Mouse (Mus musculus) testis, postnatal 10 days (tissue): Measurements from ENCODE around the gene Nav1.

Experiments used
- DNase-seq: peaks from one replicate; pipeline ENCODE4 v3.0.0; 2021; ENCODE audit warnings: low spot score

The Nav1 gene

GRCm38 (mm10) chr1:135548750-135549149, 58.3 kb downstream of the Nav1 start:
- peak; percentile 79 for DNase-seq

GRCm38 (mm10) chr1:135546099-135546498, 61.0 kb downstream of the Nav1 start:
- DNase-seq, result no peak

- peak; percentile 90 for DNase-seq
Measured at GRCm38 (mm10) chr1:135544504-135545146, 62.5 kb downstream of the Nav1 start.

DNA sequence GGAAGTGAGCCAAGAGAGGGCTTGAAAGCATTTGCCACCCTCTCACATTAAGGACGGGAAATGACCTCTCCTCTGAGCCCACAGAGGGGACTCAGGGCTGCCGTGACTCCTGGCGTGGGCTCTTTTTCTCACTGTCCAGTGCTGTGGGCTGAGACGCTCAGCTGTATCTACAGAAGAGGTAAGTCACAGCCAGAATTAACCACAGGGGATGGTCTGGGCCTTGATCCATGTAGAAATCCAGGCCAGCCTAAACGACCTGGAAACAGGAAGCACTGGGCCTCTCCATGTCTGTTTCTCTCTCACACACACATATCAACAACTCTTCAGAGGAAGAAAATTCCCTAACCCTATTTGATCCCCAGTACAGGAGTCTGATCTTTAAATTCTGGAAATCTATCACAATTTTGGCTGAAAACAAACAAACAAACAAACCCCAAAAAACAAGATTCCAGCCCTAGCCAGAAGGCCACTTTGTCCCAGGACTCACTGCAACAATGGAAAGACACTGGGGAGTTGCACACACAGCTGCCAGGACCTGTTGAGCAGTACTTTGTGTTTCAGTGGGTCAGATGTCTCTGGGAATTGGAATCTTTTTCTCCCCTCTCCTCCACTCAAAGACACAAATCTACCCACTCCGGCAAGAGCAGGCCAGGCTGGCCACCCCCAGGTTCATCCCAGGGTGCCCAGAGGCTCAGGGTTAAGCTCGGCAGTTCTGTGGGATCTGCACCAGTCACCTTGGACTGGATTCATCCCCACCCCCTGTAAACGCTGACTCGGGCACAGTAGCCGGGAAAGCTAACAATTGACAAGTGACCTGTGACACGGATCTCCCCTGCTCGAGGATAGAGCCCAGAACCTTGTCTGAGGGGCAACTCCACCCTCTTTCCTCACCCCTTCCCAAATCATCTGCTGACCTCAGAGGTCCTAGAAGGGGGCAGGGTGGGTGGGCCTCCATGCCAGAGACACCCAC, 64.0 kb downstream of the Nav1 start:
- DNase-seq, result no peak

GRCm38 (mm10) chr1:135542080-135542479, 65.0 kb downstream of the Nav1 start:
- no peak for DNase-seq

- DNase-seq, result peak; percentile 96
Measured at GRCm38 (mm10) chr1:135540270-135540669, 66.8 kb downstream of the Nav1 start.

GRCm38 (mm10) chr1:135538441-135539265, 68.4 kb downstream of the Nav1 start:
- no peak for DNase-seq

- peak; percentile 32 for DNase-seq
Measured at GRCm38 (mm10) chr1:135536822-135537221, 70.3 kb downstream of the Nav1 start.

DNA sequence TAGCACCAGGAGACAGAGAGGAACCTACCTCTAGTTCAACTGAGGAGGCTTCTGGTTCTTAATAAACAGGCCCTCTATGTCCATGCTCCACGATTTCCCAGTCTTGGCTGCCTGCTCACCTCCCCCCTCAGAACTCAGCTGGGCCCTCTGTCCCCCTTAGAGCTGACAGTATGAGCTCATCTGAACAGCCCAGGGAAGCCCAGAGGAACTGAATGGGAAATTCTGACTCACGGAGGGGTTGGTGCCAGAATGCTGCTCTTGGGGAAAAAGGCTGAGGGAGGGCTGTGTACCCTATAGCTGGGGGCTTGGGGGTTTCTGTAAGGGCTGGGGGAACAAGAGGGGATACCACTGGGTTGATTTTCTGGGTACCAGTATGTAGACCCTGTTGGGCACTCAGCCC, 70.8 kb downstream of the Nav1 start:
- DNase-seq, result peak; percentile 42

- peak; percentile 41 for DNase-seq
Measured at GRCm38 (mm10) chr1:135535256-135535655, 71.8 kb downstream of the Nav1 start.

GRCm38 (mm10) chr1:135534782-135535181, 72.3 kb downstream of the Nav1 start:
- DNase-seq, result peak; percentile 38

- DNase-seq, result no peak
Measured at GRCm38 (mm10) chr1:135534070-135534469, 73.0 kb downstream of the Nav1 start.

DNA sequence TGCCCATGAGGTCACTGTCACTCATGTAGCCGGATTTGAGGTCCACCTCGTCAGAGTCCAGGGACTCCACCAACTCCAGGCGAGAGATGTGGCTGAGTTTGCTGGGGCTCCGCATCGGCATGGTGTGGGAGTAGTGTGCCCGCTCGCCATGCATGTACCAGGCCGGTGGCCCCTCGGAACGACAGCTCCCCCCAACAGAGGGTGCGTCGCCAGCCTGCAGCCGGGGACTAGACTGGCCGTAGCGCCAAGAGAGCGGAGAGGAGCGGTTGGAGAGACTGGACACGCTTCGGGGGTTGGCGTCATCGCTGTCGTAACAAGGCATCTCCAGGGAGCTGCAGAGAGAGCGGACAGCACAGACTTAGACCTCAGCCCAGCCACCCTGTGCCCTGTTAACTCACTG, 74.7 kb downstream of the Nav1 start:
- no peak for DNase-seq

GRCm38 (mm10) chr1:135531981-135532380, 75.1 kb downstream of the Nav1 start:
- DNase-seq, result no peak

DNA sequence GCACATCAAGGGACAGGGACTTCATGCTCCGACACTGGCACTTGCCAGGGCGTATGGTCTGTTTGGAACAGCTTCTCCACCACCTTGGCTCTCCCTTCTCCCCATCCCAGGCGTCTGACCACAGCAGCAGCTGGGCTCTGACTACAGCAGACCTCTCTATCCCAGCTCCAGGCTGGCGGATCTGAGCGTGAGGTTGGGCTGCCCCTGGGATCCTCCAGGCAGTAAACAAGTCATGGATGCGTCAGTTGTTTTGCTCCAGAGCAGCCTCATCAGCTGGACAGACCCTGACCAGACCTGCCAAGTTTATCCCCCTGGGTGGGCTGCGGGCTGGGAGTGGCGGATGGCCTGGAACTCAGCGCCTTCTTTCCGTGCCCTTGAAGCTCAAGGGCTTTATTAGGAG, 76.0 kb downstream of the Nav1 start:
- peak; percentile 75 for DNase-seq

DNA sequence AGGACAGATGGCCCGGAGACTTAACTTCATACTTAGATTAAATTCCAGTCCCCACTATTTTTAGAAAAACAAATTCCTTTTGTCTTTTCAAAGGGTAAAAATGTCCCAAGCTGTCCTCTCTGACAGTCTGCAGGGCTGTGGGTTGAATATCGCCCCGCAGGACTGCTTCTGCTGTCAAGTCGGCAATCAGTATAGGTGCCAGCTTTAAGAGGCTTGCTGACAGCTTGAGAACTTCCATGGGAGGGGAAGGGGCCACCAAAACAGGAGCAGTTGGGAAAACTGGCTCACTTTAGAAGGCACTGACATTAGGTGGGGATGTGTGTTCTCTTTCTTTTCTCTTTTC, 82.6 kb downstream of the Nav1 start:
- DNase-seq, result no peak

DNA sequence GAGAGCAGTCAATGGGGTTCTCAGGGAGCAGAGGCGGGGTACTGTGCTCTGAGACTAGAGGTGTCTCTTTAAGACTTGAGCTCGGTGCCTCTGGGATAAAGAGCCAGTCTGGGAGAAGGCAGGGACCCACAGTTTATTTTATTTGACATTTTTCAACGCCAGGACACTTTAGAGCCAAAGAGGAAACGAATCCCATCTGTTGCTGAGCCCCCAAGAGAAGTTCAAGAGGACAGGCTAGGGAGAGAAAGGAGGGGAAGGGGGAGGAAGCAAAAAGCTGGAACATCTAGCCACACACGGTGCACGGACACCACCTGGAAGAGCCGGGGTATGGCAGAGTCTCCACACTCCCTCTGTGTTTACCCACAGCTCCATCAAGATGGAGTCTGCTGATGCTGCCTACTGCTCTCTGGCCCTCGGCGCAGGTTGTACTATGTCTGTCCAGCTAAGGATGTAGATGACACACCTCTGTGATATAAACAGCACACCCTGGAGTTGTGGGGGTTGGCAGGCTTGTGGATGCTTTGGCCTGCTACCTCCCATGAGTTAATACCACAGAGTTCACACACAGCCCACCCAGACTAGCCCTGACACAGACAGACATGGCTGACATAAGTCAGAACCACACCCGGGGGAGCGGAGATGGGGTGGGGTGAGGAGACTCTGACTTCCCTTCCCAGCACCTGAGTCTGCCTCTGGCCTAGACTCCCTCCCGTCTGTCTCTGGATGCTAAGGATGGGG, 83.1 kb downstream of the Nav1 start:
- peak; percentile 49 for DNase-seq

GRCm38 (mm10) chr1:135523344-135523743, 83.8 kb downstream of the Nav1 start:
- DNase-seq, result peak; percentile 35

DNA sequence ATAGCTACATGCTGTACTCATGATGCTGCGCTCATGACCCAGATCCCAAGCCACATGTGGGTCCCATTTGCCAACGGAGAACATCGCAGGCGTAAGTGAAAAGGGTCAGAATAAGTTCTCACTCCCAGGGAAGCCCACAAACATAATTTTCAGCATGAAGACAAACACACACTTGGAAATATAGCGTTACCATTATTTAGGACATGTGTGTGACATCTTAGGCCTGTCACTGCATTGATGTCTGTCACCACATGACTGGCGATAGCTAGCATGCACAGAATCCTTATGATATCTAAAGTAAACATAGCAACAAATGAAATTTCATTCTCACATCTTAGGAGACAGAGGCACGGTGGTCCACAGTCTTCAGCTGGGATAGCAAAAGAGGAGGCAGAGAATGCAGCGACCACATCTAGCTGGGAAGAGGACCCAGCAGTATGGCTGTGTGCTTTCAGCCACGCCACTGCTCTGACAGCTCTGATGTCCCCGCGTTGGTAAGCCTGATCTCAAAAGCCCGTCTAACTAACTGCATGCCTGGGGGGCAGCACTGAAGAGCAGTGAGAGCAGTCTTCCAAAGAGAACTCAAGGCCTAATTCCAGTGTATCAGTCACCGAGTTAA, 86.4 kb downstream of the Nav1 start:
- DNase-seq, result no peak

DNA sequence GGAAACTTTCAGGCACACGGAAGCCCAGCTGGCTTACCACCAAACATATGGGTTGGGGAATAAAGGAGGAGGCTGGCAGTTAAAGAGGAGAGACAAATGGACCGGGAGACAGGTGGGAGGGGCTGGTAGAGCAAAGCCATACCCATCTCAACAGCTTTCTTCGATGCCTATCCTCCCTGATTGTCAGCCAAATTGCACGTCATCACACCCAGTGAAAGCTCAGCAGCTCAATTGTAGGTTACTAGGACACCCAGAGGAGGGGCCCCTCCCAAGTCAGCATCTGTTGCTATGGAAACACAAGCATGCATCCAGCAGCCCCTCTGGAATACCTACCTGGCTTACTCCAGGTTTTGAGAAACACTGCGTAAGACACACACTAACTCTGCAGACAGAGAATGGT, 88.4 kb downstream of the Nav1 start:
- DNase-seq, result peak; percentile 28

- peak; percentile 33 for DNase-seq
Measured at GRCm38 (mm10) chr1:135517469-135517868, 89.6 kb downstream of the Nav1 start.
